Mouse (Mus musculus) telencephalon, adult 2 months (tissue): ENCODE data around the gene Zfp365.

Experiments
- DNase-seq: peaks from one replicate; pipeline ENCODE4 v3.0.0-alpha.2; 2011; ENCODE audit warnings: low read depth, low spot score

The Zfp365 gene

GRCm38 (mm10) chr10:67841596-67841995, 70.9 kb downstream of the Zfp365 start:
- no peak for DNase-seq

DNA sequence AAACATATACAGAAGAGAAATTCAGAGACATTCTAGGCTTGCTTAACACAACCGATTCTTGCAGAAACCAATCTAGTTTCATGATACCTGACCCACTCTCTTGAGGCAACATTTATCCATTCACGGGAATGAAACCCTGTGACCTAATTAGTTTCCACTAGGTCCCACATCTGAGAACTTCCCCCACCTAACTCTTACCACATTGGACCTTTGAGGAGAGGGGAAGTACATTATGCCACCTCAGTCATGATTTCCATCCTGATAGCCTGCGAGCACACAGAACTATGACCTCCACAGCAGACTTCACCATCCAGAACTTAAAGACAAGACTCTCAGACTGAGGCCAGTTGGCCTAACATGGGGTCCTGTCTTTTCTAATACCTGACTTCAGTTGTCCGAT, 71.7 kb downstream of the Zfp365 start:
- DNase-seq, result no peak

DNA sequence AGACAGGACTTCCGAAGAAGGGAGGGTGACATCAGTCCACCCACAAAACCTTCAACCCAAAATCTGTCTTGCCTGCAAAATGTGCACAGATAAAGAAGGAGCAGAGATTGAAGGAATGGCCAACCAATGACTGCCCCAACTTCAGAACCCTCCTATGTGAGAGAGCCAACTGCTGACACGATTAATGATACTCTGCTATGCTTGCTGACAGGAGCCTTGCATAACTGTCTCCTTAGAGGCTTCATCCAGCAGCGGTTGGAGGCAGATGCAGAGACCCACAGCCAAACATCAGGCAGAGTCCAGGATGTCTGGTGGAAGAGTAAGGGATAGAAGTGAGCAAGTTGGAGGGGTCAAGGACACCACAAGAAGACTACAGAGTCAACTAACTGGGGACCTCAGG, 73.3 kb downstream of the Zfp365 start:
- no peak for DNase-seq

DNA sequence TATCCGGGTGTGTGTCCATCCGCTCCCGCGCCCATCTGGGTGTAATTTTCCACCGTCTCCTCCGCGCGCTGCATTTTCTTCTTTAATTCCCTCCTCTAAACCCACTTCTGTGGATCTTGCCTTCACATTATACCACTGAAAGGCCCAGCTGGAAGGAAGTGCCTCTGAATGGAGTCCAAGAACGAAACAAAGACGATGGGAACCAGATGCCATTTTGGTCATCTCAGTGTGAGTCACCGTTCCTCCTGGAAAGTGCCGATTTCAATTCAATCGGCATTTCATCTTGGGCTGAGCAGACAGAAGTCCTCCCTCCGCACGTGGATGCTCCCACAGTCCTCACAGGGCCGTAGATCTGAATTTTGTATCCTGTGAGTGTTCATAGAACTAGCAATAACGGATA, 76.0 kb downstream of the Zfp365 start:
- DNase-seq, result peak; percentile 18
